Mouse (Mus musculus) heart, embryonic 14.5 days (tissue): ENCODE measurements around the gene Trim71. TPM values are rescaled to one million over a fixed set of nuclear protein-coding genes. Genes with fewer than 3 reads are reported as not detected.

Experiments used
- ATAC-seq: fragments of 200-750 bp; cut with Nextera tagmentation; 2 replicates; pipeline ENCODE4 v1.8.0; 2017; ENCODE audit warnings: low read depth, moderate TSS enrichment; ENCODE audit not compliant: insufficient number of reproducible peaks, insufficient read depth, low FRiP score
- H3K27ac ChIP-seq, 2 experiments: fragments of 200-500 bp in 1 of 2; fragments of 300-500 bp in 1 of 2; sonication (generic) in 1 of 2; replicated peaks in 1 of 2; 2 replicates each; pipeline ENCODE4 v1.5.1; 2012 to 2014; ENCODE audit warnings: low read depth in 2 of 2, low read length in 2 of 2, control low read depth in 1 of 2, mild to moderate bottlenecking in 1 of 2, mixed read lengths in 1 of 2; ENCODE audit not compliant: control insufficient read depth in 1 of 2, insufficient read depth in 1 of 2
- H3K27me3 ChIP-seq: fragments of 300-500 bp; sonication (generic); 2 replicates; pipeline ENCODE4 v1.6.1; 2014; ENCODE audit warnings: mild to moderate bottlenecking, low read length, control low read depth; ENCODE audit not compliant: control insufficient read depth, insufficient read depth
- H3K36me3 ChIP-seq: fragments of 300-500 bp; sonication (generic); 2 replicates; pipeline ENCODE4 v1.6.1; 2014; ENCODE audit warnings: mild to moderate bottlenecking, control low read depth, low read length, mixed read lengths; ENCODE audit not compliant: control insufficient read depth, insufficient read depth
- H3K4me1 ChIP-seq, 2 experiments: fragments of 200-500 bp in 1 of 2; fragments of 300-500 bp in 1 of 2; sonication (generic) in 1 of 2; 2 replicates each; pipeline ENCODE4 v1.6.1; 2012 to 2014; ENCODE audit warnings: low read length in 2 of 2, control low read depth in 1 of 2, mixed read lengths in 1 of 2; ENCODE audit not compliant: control insufficient read depth in 2 of 2, insufficient read depth in 2 of 2
- H3K4me2 ChIP-seq: fragments of 300-500 bp; sonication (generic); 2 replicates; pipeline ENCODE4 v1.6.1; 2014; ENCODE audit warnings: mild to moderate bottlenecking, low read length
- H3K4me3 ChIP-seq, 2 experiments: fragments of 200-500 bp in 1 of 2; fragments of 300-500 bp in 1 of 2; sonication (generic) in 1 of 2; 2 replicates each; pipeline ENCODE4 v1.5.1; 2012 to 2014; ENCODE audit warnings: low read length in 2 of 2, mild to moderate bottlenecking in 2 of 2, control low read depth in 1 of 2, low read depth in 1 of 2, moderate library complexity in 1 of 2; ENCODE audit not compliant: control insufficient read depth in 1 of 2, insufficient read depth in 1 of 2
- H3K9ac ChIP-seq: fragments of 300-500 bp; sonication (generic); 2 replicates; pipeline ENCODE4 v1.6.1; 2014; ENCODE audit warnings: mild to moderate bottlenecking, low read length
- H3K9me3 ChIP-seq: fragments of 300-500 bp; sonication (generic); 2 replicates; pipeline ENCODE4 v1.6.1; 2016; ENCODE audit warnings: low read length, control low read depth; ENCODE audit not compliant: control insufficient read depth
- WGBS: fragments of 180-500 bp; shearing (Covaris S2); extraction: QIAGEN DNeasy Blood & Tissue Kit; methylation state at CpG from one replicate; pipeline ENCODE4 v1.1.7; 2014; 5-methylcytosine and 5-hydroxymethylcytosine counted together
- polyA plus RNA-seq: library from polyadenylated mRNA; unstranded; fragments of >200 nt; fragmentation: Nextera tagmentation; extraction: Ambion mirVana; gene quantifications from 2 replicates; pipeline ENCODE4 v1.2.1, GENCODE M21; 2014

The Trim71 gene
- polyA plus RNA-seq, 1 experiment from 2014 or later = not detected

- 89% methylated on average over 9 of the region's 9 CpGs for WGBS
Observed at GRCm38 (mm10) chr9:114477019-114477418, 87.2 kb downstream of the Trim71 start.

GRCm38 (mm10) chr9:114471892-114472291, 92.3 kb downstream of the Trim71 start:
- WGBS = 78% methylated on average over 7 of the region's 7 CpGs
- no peak for ATAC-seq
- no peaks in the 10 kb centered on the region for H3K27me3 ChIP-seq

More at GRCm38 (mm10) chr9:114477019-114477418, 87.2 kb downstream of the Trim71 start:
- Histone ChIP-seq H3K36me3 (no peaks in the 10 kb centered on the region), H3K9me3 (no peaks in the 10 kb centered on the region), H3K4me1 (no peaks in the 10 kb centered on the region), H3K4me3 (no peak overlapping the region), H3K27me3 (no peaks in the 10 kb centered on the region), H3K27ac (no peak overlapping the region), H3K9ac (no peak overlapping the region), H3K4me2 (no peak overlapping the region)
- ATAC-seq = no peak

GRCm38 (mm10) chr9:114468701-114469100, 95.5 kb downstream of the Trim71 start:
- 91% methylated on average over 4 of the region's 4 CpGs for WGBS
- H3K9me3 ChIP-seq = no peaks in the 10 kb centered on the region
- no peak overlapping the region for H3K4me2 ChIP-seq
- no peak overlapping the region for H3K4me3 ChIP-seq
- no peak overlapping the region for H3K9ac ChIP-seq
- peaks cover 0 to 2% of the 10 kb centered on the region in 2 experiments; a peak in 1 of 4 replicates for H3K4me1 ChIP-seq
- no peaks in the 10 kb centered on the region for H3K27me3 ChIP-seq
- no peak for ATAC-seq
- peaks cover 35% of the 10 kb centered on the region for H3K36me3 ChIP-seq
- H3K27ac ChIP-seq = no peak overlapping the region

More at GRCm38 (mm10) chr9:114471892-114472291, 92.3 kb downstream of the Trim71 start:
- Histone ChIP-seq H3K9me3 (no peaks in the 10 kb centered on the region), H3K9ac (no peak overlapping the region), H3K4me3 (no peak overlapping the region), H3K4me2 (no peak overlapping the region), H3K36me3 (peaks cover 6% of the 10 kb centered on the region; the same call in 1 of the 2 replicates), H3K27ac (no peak overlapping the region), H3K4me1 (peaks cover 0 to 1% of the 10 kb centered on the region in 2 experiments; a peak in 1 of 4 replicates)

- no peak overlapping the region for H3K27ac ChIP-seq
- H3K9ac ChIP-seq = no peak overlapping the region
- peaks cover 0 to 2% of the 10 kb centered on the region in 2 experiments; a peak in 1 of 4 replicates for H3K4me1 ChIP-seq
- no peak overlapping the region for H3K4me3 ChIP-seq
- peaks cover 36% of the 10 kb centered on the region for H3K36me3 ChIP-seq
- 68% methylated on average over 5 of the region's 5 CpGs for WGBS
- H3K9me3 ChIP-seq = no peaks in the 10 kb centered on the region
- H3K4me2 ChIP-seq = no peak overlapping the region
- no peak for ATAC-seq
- H3K27me3 ChIP-seq = no peaks in the 10 kb centered on the region
Observed at GRCm38 (mm10) chr9:114468217-114468616, 96.0 kb downstream of the Trim71 start.

- H3K9ac ChIP-seq = no peak overlapping the region
- WGBS = 62% methylated on average over 7 of the region's 7 CpGs
- no peak overlapping the region for H3K4me3 ChIP-seq
- peaks cover 0 to 2% of the 10 kb centered on the region in 2 experiments; a peak in 1 of 4 replicates for H3K4me1 ChIP-seq
- H3K27ac ChIP-seq = no peak overlapping the region
- H3K9me3 ChIP-seq = no peaks in the 10 kb centered on the region
- no peaks in the 10 kb centered on the region for H3K27me3 ChIP-seq
- peaks cover 45% of the 10 kb centered on the region for H3K36me3 ChIP-seq
- H3K4me2 ChIP-seq = no peak overlapping the region
- no peak for ATAC-seq
Observed at GRCm38 (mm10) chr9:114466871-114467270, 97.3 kb downstream of the Trim71 start.

GRCm38 (mm10) chr9:114465442-114465841, 98.7 kb downstream of the Trim71 start:
- Histone ChIP-seq H3K36me3 (peaks cover 59% of the 10 kb centered on the region), H3K4me1 (peaks cover 0 to 2% of the 10 kb centered on the region in 2 experiments; a peak in 1 of 4 replicates), H3K4me2 (no peak overlapping the region), H3K27ac (no peak overlapping the region), H3K4me3 (no peak overlapping the region), H3K9me3 (no peaks in the 10 kb centered on the region), H3K27me3 (no peaks in the 10 kb centered on the region), H3K9ac (no peak overlapping the region)
- ATAC-seq = no peak
- 65% methylated on average over 6 of the region's 6 CpGs for WGBS

- H3K9me3 ChIP-seq = no peaks in the 10 kb centered on the region
- 94% methylated on average over 7 of the region's 7 CpGs for WGBS
- peaks cover 0 to 2% of the 10 kb centered on the region in 2 experiments; a peak in 1 of 4 replicates for H3K4me1 ChIP-seq
- H3K4me3 ChIP-seq = no peak overlapping the region
- H3K4me2 ChIP-seq = no peak overlapping the region
- no peak overlapping the region for H3K27ac ChIP-seq
- peaks cover 74% of the 10 kb centered on the region for H3K36me3 ChIP-seq
- H3K27me3 ChIP-seq = no peaks in the 10 kb centered on the region
- H3K9ac ChIP-seq = no peak overlapping the region
- ATAC-seq = no peak
Observed at GRCm38 (mm10) chr9:114462569-114462968, 101.6 kb downstream of the Trim71 start.

- no peaks in the 10 kb centered on the region for H3K9me3 ChIP-seq
- no peak for ATAC-seq
- H3K4me1 ChIP-seq = no peaks in the 10 kb centered on the region
- peaks cover 60% of the 10 kb centered on the region for H3K36me3 ChIP-seq
- H3K4me3 ChIP-seq = no peak overlapping the region
- H3K27ac ChIP-seq = no peak overlapping the region
- no peak overlapping the region for H3K4me2 ChIP-seq
- no peak overlapping the region for H3K9ac ChIP-seq
- WGBS = 73% methylated on average over 3 of the region's 3 CpGs
- H3K27me3 ChIP-seq = no peaks in the 10 kb centered on the region
Observed at GRCm38 (mm10) chr9:114458436-114458835, 105.7 kb downstream of the Trim71 start.
